In the genomic region with DNA sequence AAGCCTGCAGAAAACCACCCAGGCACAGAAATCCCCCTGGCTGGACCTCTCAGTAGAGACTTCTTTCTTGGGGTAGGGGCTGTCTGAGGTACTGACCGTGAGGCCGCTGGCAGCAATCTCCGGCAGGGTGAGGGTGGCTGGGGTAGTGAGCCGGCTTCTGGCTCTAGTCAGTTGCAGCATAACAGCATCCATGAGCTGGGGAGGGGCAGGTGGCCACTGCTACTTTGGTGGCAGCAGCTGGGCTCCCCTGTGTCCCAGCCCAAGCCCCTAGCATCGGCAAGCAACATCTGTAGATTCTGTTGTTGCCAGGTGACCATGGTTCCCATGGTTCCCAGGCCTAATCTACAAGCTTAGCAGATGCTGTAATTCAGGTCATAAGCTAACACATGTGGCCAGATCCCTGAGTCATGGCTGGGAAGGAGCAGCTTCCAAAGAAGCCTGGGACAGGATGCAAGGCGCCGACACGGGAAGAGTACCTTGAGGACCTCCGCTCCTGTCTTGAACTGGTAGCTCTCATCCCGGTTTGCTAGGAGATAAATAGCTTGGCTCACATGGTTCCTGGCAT, we compare ENCODE assay signal across 27 mouse cellular contexts. TPM values are rescaled to one million over a fixed set of nuclear protein-coding genes. Genes with fewer than 3 reads are reported as not detected.
A peak's percentile ranks its signal among the peaks of the same experiment; 100 is the strongest.
DNase-seq lines count a peak whose midpoint lies in the region; ATAC-seq and TF ChIP-seq lines count a peak whose summit lies in the region.
"Had no signal": no experiment of that assay in that cellular context is flagged by ENCODE, and none has a peak within 500 bp of the region (broad histone marks: within the 10 kb centered on the region; RNA-seq: fewer than 3 reads in every experiment).

No protein-coding gene starts in this region.

- H3K9ac ChIP-seq in kidney, embryonic 14.5 days (ENCODE audit: low read depth, low read length): no peak overlapping the region
- H3K9ac ChIP-seq: embryonic facial prominence, embryonic 12.5 days; heart, embryonic 15.5 days; neural tube, embryonic 13.5 days had no signal

- no peak for ATAC-seq in kidney, embryonic 14.5 days (ENCODE audit: low FRiP score, low TSS enrichment)
- ATAC-seq: CD4-positive, CD25-positive, alpha-beta regulatory T cell, adult 4 months; forebrain, embryonic 16.5 days; intestine, embryonic 16.5 days had no signal

- 93% methylated on average over 10 of the region's 10 CpGs for WGBS in kidney, embryonic 14.5 days

- H3K36me3 ChIP-seq in kidney, embryonic 14.5 days (ENCODE audit: control insufficient read depth, insufficient read depth, low read length): peaks cover 17% of the 10 kb centered on the region

- peak; percentile 31 for DNase-seq in layer of hippocampus, adult 9-11 months
- no peak for DNase-seq in layer of hippocampus, postnatal 25 days (ENCODE audit: extremely low spot score in 1 of 2, low spot score in 1 of 2)
- peak; percentile 83 for DNase-seq in MN1 (ENCODE audit: low spot score)
- DNase-seq in brain, embryonic 14.5 days (ENCODE audit: low read depth): peak; percentile 5
- DNase-seq in retina, embryonic 14.5 days (ENCODE audit: low spot score): peak; percentile 15
- no peak for DNase-seq in urinary bladder, postnatal 36 days (ENCODE audit: low spot score in 2 of 2)
- DNase-seq: adrenal gland, adult 8-10 months; cerebellum, adult 18-20 months; lung, postnatal 14 days; thymus, adult 2 months had no signal

- H3K4me1 ChIP-seq in kidney, embryonic 14.5 days (ENCODE audit: control insufficient read depth, insufficient read depth, low read length): peaks cover 12% of the 10 kb centered on the region

- TF ChIP-seq CTCF in brain, embryonic 14.5 days (IDR thresholded peaks at IDR 0.05; ENCODE audit: borderline replicate concordance, extremely low read depth, insufficient read depth, insufficient read length): no peak

- no peak for TF ChIP-seq POLR2A in brain, embryonic 14.5 days (IDR thresholded peaks at IDR 0.05; ENCODE audit: borderline replicate concordance, extremely low read depth, insufficient read depth, insufficient read length, poor library complexity, severe bottlenecking)

- no peaks in the 10 kb centered on the region for H3K27me3 ChIP-seq in kidney, embryonic 14.5 days (ENCODE audit: control insufficient read depth, insufficient read depth, low read length)
- H3K27me3 ChIP-seq: embryonic facial prominence, embryonic 12.5 days; heart, embryonic 15.5 days; neural tube, embryonic 13.5 days had no signal

- H3K27ac ChIP-seq in kidney, embryonic 14.5 days (ENCODE audit: low read depth, low read length): no peak overlapping the region
- H3K27ac ChIP-seq: embryonic facial prominence, embryonic 12.5 days; heart, embryonic 15.5 days; hindbrain, embryonic 10.5 days; kidney, postnatal 0 days; neural tube, embryonic 13.5 days had no signal

- H3K9me3 ChIP-seq in kidney, embryonic 14.5 days (ENCODE audit: control insufficient read depth, low read length): no peaks in the 10 kb centered on the region
- H3K9me3 ChIP-seq: embryonic facial prominence, embryonic 12.5 days; G1E; heart, embryonic 15.5 days; hindbrain, embryonic 10.5 days; neural tube, embryonic 13.5 days had no signal

- H3K4me2 ChIP-seq in kidney, embryonic 14.5 days (replicated peaks; ENCODE audit: low read depth, low read length): no peak overlapping the region
- H3K4me2 ChIP-seq: embryonic facial prominence, embryonic 12.5 days; heart, embryonic 15.5 days; neural tube, embryonic 13.5 days had no signal

- no peak overlapping the region for H3K4me3 ChIP-seq in kidney, embryonic 14.5 days (ENCODE audit: low read length)
- H3K4me3 ChIP-seq: embryonic facial prominence, embryonic 12.5 days; heart, embryonic 15.5 days; hindbrain, embryonic 10.5 days; neural tube, embryonic 13.5 days had no signal

RNA-seq across cellular contexts. Expression of gene Rogdi, which starts 2.9 kb away (rescaled TPM):
- total RNA-seq in layer of hippocampus, postnatal 25 days (2021): 100 to 1,000 TPM; 361 to 407 TPM
- polyA plus RNA-seq in brain, embryonic 14.5 days (2012; rRNA removed): 149 and 158 TPM in 2 replicates
- 80.9 and 86.2 TPM in 2 replicates for polyA plus RNA-seq in kidney, embryonic 14.5 days (2014; fragmentation: Nextera tagmentation; extraction: Ambion mirVana)

RNA-seq across cellular contexts. Expression of gene Smim22, which starts 3.4 kb away (rescaled TPM):
- not detected for total RNA-seq in layer of hippocampus, postnatal 25 days (2021)
- 1.6 and 3.4 TPM in 2 replicates for polyA plus RNA-seq in brain, embryonic 14.5 days (2012; rRNA removed)
- polyA plus RNA-seq in kidney, embryonic 14.5 days (2014; fragmentation: Nextera tagmentation; extraction: Ambion mirVana): 10.2 and 10.4 TPM in 2 replicates
- total RNA-seq: adrenal gland, adult 8-10 months; common myeloid progenitor, adult 5-6 weeks; G1E; gastrocnemius, adult 18-20 months; granulocyte monocyte progenitor cell, adult 5-6 weeks; layer of hippocampus, postnatal 10 days; left cerebral cortex, postnatal 36 days; megakaryocyte-erythroid progenitor cell, adult 5-6 weeks had no signal
- polyA plus RNA-seq: CD4-positive, CD25-positive, alpha-beta regulatory T cell, adult 4 months; G1E; neural tube, embryonic 13.5 days had no signal

RNA-seq across cellular contexts. Expression of gene Sept12, which starts 12.8 kb away (rescaled TPM):
- not detected for total RNA-seq in layer of hippocampus, postnatal 25 days (2021)
- not detected in 2 replicates for polyA plus RNA-seq in brain, embryonic 14.5 days (2012; rRNA removed)
- 0.11 TPM in 1 of 2 replicates, not detected in the other for polyA plus RNA-seq in kidney, embryonic 14.5 days (2014; fragmentation: Nextera tagmentation; extraction: Ambion mirVana)
- total RNA-seq: adrenal gland, adult 8-10 months; common myeloid progenitor, adult 5-6 weeks; gastrocnemius, adult 18-20 months; granulocyte monocyte progenitor cell, adult 5-6 weeks; layer of hippocampus, postnatal 10 days; left cerebral cortex, postnatal 36 days; liver, adult 2 months; megakaryocyte-erythroid progenitor cell, adult 5-6 weeks had no signal
- polyA plus RNA-seq: CD4-positive, CD25-positive, alpha-beta regulatory T cell, adult 4 months; embryonic facial prominence, embryonic 12.5 days; forebrain, embryonic 16.5 days; heart, embryonic 15.5 days; intestine, embryonic 16.5 days; kidney, postnatal 0 days; liver, adult 2 months; neural tube, embryonic 13.5 days had no signal

RNA-seq across cellular contexts. Expression of gene Glyr1, which starts 39.2 kb away (rescaled TPM):
- 100 to 1,000 TPM; 135 to 138 TPM for total RNA-seq in layer of hippocampus, postnatal 25 days (2021)
- 169 and 172 TPM in 2 replicates for polyA plus RNA-seq in brain, embryonic 14.5 days (2012; rRNA removed)
- 66.0 and 96.3 TPM in 2 replicates for polyA plus RNA-seq in kidney, embryonic 14.5 days (2014; fragmentation: Nextera tagmentation; extraction: Ambion mirVana)

RNA-seq across cellular contexts. Expression of gene Ubn1, which starts 39.4 kb away (rescaled TPM):
- total RNA-seq in layer of hippocampus, postnatal 25 days (2021): 10 to 100 TPM; 41.4 to 42.1 TPM
- 35.0 and 37.6 TPM in 2 replicates for polyA plus RNA-seq in brain, embryonic 14.5 days (2012; rRNA removed)
- polyA plus RNA-seq in kidney, embryonic 14.5 days (2014; fragmentation: Nextera tagmentation; extraction: Ambion mirVana): 21.7 and 26.3 TPM in 2 replicates

Comparison
In these comparisons a context has a peak if more than half of its experiments do, and no peak if none do; other contexts are left out.
1. DNase-seq: peak in layer of hippocampus, adult 9-11 months (single experiment), MN1 (single experiment), brain, embryonic 14.5 days (single experiment) and retina, embryonic 14.5 days (single experiment); none in layer of hippocampus, postnatal 25 days (0 of 2) and urinary bladder, postnatal 36 days (0 of 2).